Comparison of ENCODE assay signal across 24 mouse cellular contexts in genomic region chr9:102818228-102818627, GRCm38 (mm10). TPM values are rescaled to one million over a fixed set of nuclear protein-coding genes. Genes with fewer than 3 reads are reported as not detected.
DNase-seq lines count a peak whose midpoint lies in the region; ATAC-seq and TF ChIP-seq lines count a peak whose summit lies in the region.
"Had no signal": no experiment of that assay in that cellular context is flagged by ENCODE, and none has a peak within 500 bp of the region (broad histone marks: within the 10 kb centered on the region; RNA-seq: fewer than 3 reads in every experiment).

No protein-coding gene starts in this region.

- no peak overlapping the region for H3K4me3 ChIP-seq in hindbrain, embryonic 13.5 days
- no peak overlapping the region for H3K4me3 ChIP-seq in hindbrain, embryonic 16.5 days (ENCODE audit: low read length)
- no peak overlapping the region for H3K4me3 ChIP-seq in midbrain, embryonic 14.5 days (replicated peaks; ENCODE audit: low read depth, low read length)
- H3K4me3 ChIP-seq in midbrain, embryonic 10.5 days: no peak overlapping the region
- H3K4me3 ChIP-seq in embryonic fibroblast, embryonic 13.5 days (ENCODE audit: insufficient read depth, low read length): no peak overlapping the region
- H3K4me3 ChIP-seq: left cerebral cortex, adult 2 months; liver, embryonic 12.5 days; megakaryocyte, embryonic 14.5 days; neural tube, embryonic 13.5 days had no signal

- H3K36me3 ChIP-seq in hindbrain, embryonic 13.5 days: no peaks in the 10 kb centered on the region
- no peaks in the 10 kb centered on the region for H3K36me3 ChIP-seq in hindbrain, embryonic 16.5 days (ENCODE audit: control insufficient read depth, insufficient read depth, low read length)
- no peaks in the 10 kb centered on the region for H3K36me3 ChIP-seq in midbrain, embryonic 14.5 days (ENCODE audit: control insufficient read depth, insufficient read depth, low read length)
- no peaks in the 10 kb centered on the region for H3K36me3 ChIP-seq in midbrain, embryonic 10.5 days
- H3K36me3 ChIP-seq: liver, embryonic 12.5 days; neural tube, embryonic 13.5 days had no signal

- ATAC-seq in hindbrain, embryonic 13.5 days (ENCODE audit: low FRiP score): no peak
- no peak for ATAC-seq in hindbrain, embryonic 16.5 days
- ATAC-seq in midbrain, embryonic 14.5 days (ENCODE audit: low FRiP score, low TSS enrichment): no peak
- ATAC-seq: activated CD4-positive, CD25-positive, alpha-beta regulatory T cell, adult 4 months; inflammation-experienced regulatory T-cells, adult 6 months; liver, embryonic 12.5 days had no signal

- no peaks in the 10 kb centered on the region for H3K27me3 ChIP-seq in hindbrain, embryonic 13.5 days
- no peaks in the 10 kb centered on the region for H3K27me3 ChIP-seq in hindbrain, embryonic 16.5 days (replicated peaks; ENCODE audit: control insufficient read depth, insufficient read depth, low read length)
- H3K27me3 ChIP-seq in midbrain, embryonic 14.5 days (ENCODE audit: control insufficient read depth, insufficient read depth, low read length): no peaks in the 10 kb centered on the region
- no peaks in the 10 kb centered on the region for H3K27me3 ChIP-seq in midbrain, embryonic 10.5 days (ENCODE audit: low read depth, poor library complexity, severe bottlenecking)
- H3K27me3 ChIP-seq: neural tube, embryonic 13.5 days had no signal

- no peak for DNase-seq in midbrain, embryonic 14.5 days
- DNase-seq in midbrain, embryonic 10.5 days (ENCODE audit: low spot score): no peak
- DNase-seq in cerebellum, postnatal 4 days (ENCODE audit: low spot score in 2 of 2): no peak
- no peak for DNase-seq in right cerebral cortex, postnatal 4 days
- DNase-seq: adrenal gland, postnatal 10 days; cerebellum, adult 9-11 months; heart, postnatal 10 days; kidney, adult 8-10 months; kidney, postnatal 25 days; layer of hippocampus, adult 9-11 months; left cerebral cortex, postnatal 4 days; lung, adult 2 months; thymus, adult 18-20 months; thymus, postnatal 4 days had no signal

- no peak for TF ChIP-seq POLR2A in embryonic fibroblast, embryonic 13.5 days (IDR thresholded peaks at IDR 0.05; ENCODE audit: low read depth, low read length)

- no peak overlapping the region for H3K9ac ChIP-seq in hindbrain, embryonic 13.5 days
- no peak overlapping the region for H3K9ac ChIP-seq in hindbrain, embryonic 16.5 days (ENCODE audit: low read depth, low read length)
- H3K9ac ChIP-seq in midbrain, embryonic 14.5 days (replicated peaks; ENCODE audit: low read length): no peak overlapping the region
- H3K9ac ChIP-seq: liver, embryonic 12.5 days; neural tube, embryonic 13.5 days had no signal

- H3K4me2 ChIP-seq in hindbrain, embryonic 13.5 days: no peak overlapping the region
- no peak overlapping the region for H3K4me2 ChIP-seq in hindbrain, embryonic 16.5 days (ENCODE audit: low read length)
- H3K4me2 ChIP-seq in midbrain, embryonic 14.5 days (ENCODE audit: low read length): no peak overlapping the region
- H3K4me2 ChIP-seq: heart, embryonic 11.5 days; liver, embryonic 12.5 days; neural tube, embryonic 13.5 days had no signal

- no peak for TF ChIP-seq CTCF in embryonic fibroblast, embryonic 13.5 days (IDR thresholded peaks at IDR 0.05; ENCODE audit: borderline replicate concordance, insufficient read depth, low read length)

- H3K9me3 ChIP-seq in hindbrain, embryonic 13.5 days: peaks cover 8% of the 10 kb centered on the region; the same call in 1 of the 2 replicates
- no peaks in the 10 kb centered on the region; the same call in 1 of the 2 replicates for H3K9me3 ChIP-seq in hindbrain, embryonic 16.5 days (ENCODE audit: control insufficient read depth, low read length)
- no peaks in the 10 kb centered on the region for H3K9me3 ChIP-seq in midbrain, embryonic 14.5 days (ENCODE audit: control insufficient read depth, low read length)
- H3K9me3 ChIP-seq in midbrain, embryonic 10.5 days (replicated peaks): 0 out of 2 replicates have a peak, but pooled peaks cover 4% of the 10 kb centered on the region
- H3K9me3 ChIP-seq: liver, embryonic 12.5 days; neural tube, embryonic 13.5 days had no signal

- 0 out of 2 replicates have a peak overlapping the region, but pooled peaks have one; percentile 35 for H3K27ac ChIP-seq in hindbrain, embryonic 13.5 days
- no peak overlapping the region for H3K27ac ChIP-seq in hindbrain, embryonic 16.5 days (ENCODE audit: low read depth, low read length)
- H3K27ac ChIP-seq in midbrain, embryonic 14.5 days (replicated peaks; ENCODE audit: low read depth, low read length): 0 out of 2 replicates have a peak overlapping the region, but pooled peaks have one; percentile 3
- H3K27ac ChIP-seq in midbrain, embryonic 10.5 days (replicated peaks): no peak overlapping the region
- H3K27ac ChIP-seq in embryonic fibroblast, embryonic 13.5 days (ENCODE audit: insufficient read depth, low read length): peak overlapping the region; percentile 65
- H3K27ac ChIP-seq: left cerebral cortex, adult 2 months; liver, embryonic 12.5 days; neural tube, embryonic 13.5 days had no signal

- H3K4me1 ChIP-seq in hindbrain, embryonic 13.5 days (replicated peaks): no peaks in the 10 kb centered on the region; the same call in 1 of the 2 replicates
- H3K4me1 ChIP-seq in hindbrain, embryonic 16.5 days (ENCODE audit: control insufficient read depth, insufficient read depth, low read depth, low read length): no peaks in the 10 kb centered on the region; the same call in 1 of the 2 replicates
- no peaks in the 10 kb centered on the region for H3K4me1 ChIP-seq in midbrain, embryonic 14.5 days (ENCODE audit: control insufficient read depth, insufficient read depth, low read length)
- H3K4me1 ChIP-seq in midbrain, embryonic 10.5 days: no peaks in the 10 kb centered on the region
- H3K4me1 ChIP-seq in embryonic fibroblast, embryonic 13.5 days (ENCODE audit: control insufficient read depth, insufficient read depth, low read length): peaks cover 6% of the 10 kb centered on the region; the same call in 1 of the 2 replicates
- H3K4me1 ChIP-seq: liver, embryonic 12.5 days; megakaryocyte, embryonic 14.5 days; neural tube, embryonic 13.5 days had no signal

RNA-seq across cellular contexts. Expression of gene Ryk, which starts 16.5 kb away (rescaled TPM):
- 10.9 and 11.0 TPM in 2 replicates for polyA plus RNA-seq in hindbrain, embryonic 13.5 days (2015; fragmentation: Nextera tagmentation; extraction: Ambion mirVana)
- polyA plus RNA-seq in hindbrain, embryonic 16.5 days (2015; fragmentation: Nextera tagmentation; extraction: Ambion mirVana): 8.9 and 9.9 TPM in 2 replicates
- 15.5 and 18.5 TPM in 2 replicates for polyA plus RNA-seq in midbrain, embryonic 14.5 days (2014; fragmentation: Nextera tagmentation; extraction: Ambion mirVana)
- polyA plus RNA-seq in midbrain, embryonic 10.5 days (2016; fragmentation: Nextera tagmentation; extraction: Ambion mirVana): 12.9 and 13.7 TPM in 2 replicates
- 198 and 217 TPM in 2 replicates for polyA plus RNA-seq in embryonic fibroblast, embryonic 13.5 days (2011; ENCODE audit: insufficient read length, low read depth, missing spikeins)

Comparison
In these comparisons a context has a peak if more than half of its experiments do, and no peak if none do; other contexts are left out.
1. H3K27ac ChIP-seq: peak in hindbrain, embryonic 13.5 days (single experiment), midbrain, embryonic 14.5 days (single experiment) and embryonic fibroblast, embryonic 13.5 days (single experiment); none in hindbrain, embryonic 16.5 days (single experiment) and midbrain, embryonic 10.5 days (single experiment).
2. RNA of gene Ryk, which starts 16.5 kb away (polyA plus RNA-seq): 198 to 217 TPM in embryonic fibroblast, embryonic 13.5 days; 15.5 to 18.5 TPM in midbrain, embryonic 14.5 days, 12.9 to 13.7 TPM in midbrain, embryonic 10.5 days, 10.9 to 11.0 TPM in hindbrain, embryonic 13.5 days and 8.9 to 9.9 TPM in hindbrain, embryonic 16.5 days; every median in the first group is over 10 times any median in the second.